Mouse (Mus musculus) small intestine, adult 2 months (tissue): Measurements from ENCODE around the gene Dach1.

Experiments used
- CTCF ChIP-seq: fragments of 200-500 bp; IDR thresholded peaks from 2 replicates; pipeline ENCODE4 v1.5.1; 2012; ENCODE audit warnings: low read depth, mild to moderate bottlenecking, control low read depth, inconsistent platforms, low read length, moderate library complexity, mixed read lengths; ENCODE audit not compliant: insufficient replicate concordance, insufficient read length; ENCODE audit errors: extremely low read depth
- POLR2A ChIP-seq: fragments of 200-500 bp; IDR thresholded peaks from 2 replicates; pipeline ENCODE4 v1.6.1; 2012; ENCODE audit warnings: low read depth, mild to moderate bottlenecking, control low read depth, inconsistent platforms, low read length, moderate library complexity

- TF ChIP-seq CTCF (peak; percentile 31; the same call in 1 of the 2 replicates), POLR2A (no peak)
Observed at GRCm38 (mm10) chr14:97881976-97882375, 287.6 kb downstream of the Dach1 start.
